Mouse (Mus musculus) thymus, adult 2 months (tissue): ENCODE measurements around the gene Mrpl28.

Experiments
- CTCF ChIP-seq: fragments of 200-500 bp; IDR thresholded peaks from 2 replicates; pipeline ENCODE4 v1.5.1; 2012; ENCODE audit warnings: mild to moderate bottlenecking, control low read depth, low read length, moderate library complexity, borderline replicate concordance; ENCODE audit not compliant: control insufficient read depth, poor library complexity, insufficient read depth; ENCODE audit errors: extremely low read depth
- POLR2A ChIP-seq: fragments of 200-500 bp; IDR thresholded peaks from 2 replicates; pipeline ENCODE4 v1.6.1; 2012; ENCODE audit warnings: mild to moderate bottlenecking, low read length, control low read depth, moderate library complexity; ENCODE audit not compliant: control insufficient read depth, poor library complexity, insufficient read depth; ENCODE audit errors: extremely low read depth

GRCm38 (mm10) chr17:26123267-26123684, at the start of gene Mrpl28:
- TF ChIP-seq CTCF, result peak; percentile 45; the same call in 1 of the 2 replicates
- peak; percentile 91 for TF ChIP-seq POLR2A
